Mouse (Mus musculus) thymus, postnatal 14 days (tissue): ENCODE measurements around the gene Ltbp3.

ENCODE experiments used
- DNase-seq: peaks from one replicate; pipeline ENCODE4 v3.0.0; 2021

Gene Ltbp3

GRCm38 (mm10) chr19:5740320-5741317, at the start of gene Ltbp3:
TSS of gene Ltbp3 (plus strand) at chr19:5740904.
- no peak for DNase-seq

GRCm38 (mm10) chr19:5691601-5692000, 49.1 kb upstream of the Ltbp3 start:
- DNase-seq = no peak

GRCm38 (mm10) chr19:5692086-5692912, 48.4 kb upstream of the Ltbp3 start:
- DNase-seq = no peak

GRCm38 (mm10) chr19:5692913-5693396, 47.7 kb upstream of the Ltbp3 start:
- DNase-seq = no peak

GRCm38 (mm10) chr19:5693801-5694200, 46.9 kb upstream of the Ltbp3 start:
- DNase-seq = no peak

- DNase-seq = no peak
These were observed 44.7 kb upstream of the Ltbp3 start for GRCm38 (mm10) chr19:5695849-5696462.

- peak; percentile 34 for DNase-seq
These were observed 36.4 kb upstream of the Ltbp3 start, which contains the start of gene Kcnk7 for GRCm38 (mm10) chr19:5704163-5704800. TSS of gene Kcnk7 (plus strand) at chr19:5704367.

- peak; percentile 65 for DNase-seq
These were observed 35.7 kb upstream of the Ltbp3 start for GRCm38 (mm10) chr19:5704801-5705571.

- no peak for DNase-seq
These were observed 30.6 kb upstream of the Ltbp3 start for GRCm38 (mm10) chr19:5710068-5710467.

GRCm38 (mm10) chr19:5710581-5710980, 30.1 kb upstream of the Ltbp3 start:
- DNase-seq = no peak

GRCm38 (mm10) chr19:5711218-5711617, 29.5 kb upstream of the Ltbp3 start:
- DNase-seq = peak; percentile 76

GRCm38 (mm10) chr19:5711907-5712460, 28.7 kb upstream of the Ltbp3 start:
- DNase-seq = no peak

GRCm38 (mm10) chr19:5713255-5713654, 27.4 kb upstream of the Ltbp3 start:
- no peak for DNase-seq

GRCm38 (mm10) chr19:5713730-5714129, 27.0 kb upstream of the Ltbp3 start:
- no peak for DNase-seq

GRCm38 (mm10) chr19:5715793-5716688, 24.7 kb upstream of the Ltbp3 start:
- DNase-seq = no peak

- no peak for DNase-seq
These were observed 23.7 kb upstream of the Ltbp3 start for GRCm38 (mm10) chr19:5716955-5717354.

GRCm38 (mm10) chr19:5721233-5721632, 19.5 kb upstream of the Ltbp3 start:
- DNase-seq = no peak

GRCm38 (mm10) chr19:5722848-5723425, 17.8 kb upstream of the Ltbp3 start:
- DNase-seq = no peak

GRCm38 (mm10) chr19:5723934-5724548, 16.7 kb upstream of the Ltbp3 start:
- no peak for DNase-seq
